Mouse (Mus musculus): ENCODE measurements around the gene Hmgcl.

DNA sequence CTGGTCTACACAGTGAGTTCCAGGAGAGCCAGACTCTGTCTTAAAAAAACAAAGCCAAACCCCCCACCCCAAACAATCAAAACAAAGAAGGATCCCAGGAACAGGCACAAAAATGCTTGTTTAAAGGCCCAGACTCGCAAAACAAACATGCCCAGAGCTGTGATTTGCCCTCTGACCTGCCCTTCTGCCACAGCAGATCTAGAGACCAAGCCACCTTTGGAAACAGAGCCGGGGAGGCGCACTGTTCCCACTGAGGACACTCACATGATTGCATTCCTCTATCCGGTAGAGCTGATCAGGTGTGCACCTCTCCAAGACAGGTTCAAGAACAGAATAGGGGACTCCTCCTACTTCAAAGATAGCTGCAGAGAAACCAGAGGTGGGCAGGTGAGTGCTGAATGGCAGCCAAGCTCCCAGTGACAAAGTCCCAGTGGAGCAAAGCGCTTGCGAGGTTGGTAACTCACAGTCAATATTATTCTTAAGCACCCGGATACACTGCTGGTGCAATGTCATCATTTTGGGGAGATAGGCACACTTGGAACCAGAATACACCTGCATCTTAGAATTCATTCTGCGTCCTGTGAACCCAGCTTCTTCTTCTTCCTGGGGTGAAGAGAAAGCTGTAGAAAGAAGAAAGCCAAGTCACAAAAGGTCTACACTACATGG is 62.7 kb downstream of the Hmgcl start:
- TF ChIP-seq POLR2A (IDR thresholded peaks at IDR 0.05; ENCODE audit: borderline replicate concordance, extremely low read depth, insufficient read depth, insufficient read length, poor library complexity, severe bottlenecking) (no peak), CTCF (IDR thresholded peaks at IDR 0.05; ENCODE audit: borderline replicate concordance, extremely low read depth, insufficient read depth, insufficient read length) (no peak)

Measured in brain, embryonic 14.5 days (tissue).